Mouse (Mus musculus) forebrain, embryonic 12.5 days (tissue): Measurements from ENCODE around the gene Sh3rf3. TPM values are rescaled to one million over a fixed set of nuclear protein-coding genes. Genes with fewer than 3 reads are reported as not detected.

ENCODE experiments used
- ATAC-seq: fragments of 200-750 bp; cut with Nextera tagmentation; 2 replicates; pipeline ENCODE4 v1.8.0; 2017; ENCODE audit warnings: moderate TSS enrichment; ENCODE audit not compliant: low FRiP score
- H3K27ac ChIP-seq: fragments of 300-500 bp; sonication (generic); 2 replicates; pipeline ENCODE4 v1.5.1; 2016; ENCODE audit warnings: mild to moderate bottlenecking
- H3K27me3 ChIP-seq: fragments of 300-500 bp; sonication (generic); 2 replicates; pipeline ENCODE4 v1.6.1; 2016; ENCODE audit warnings: mild to moderate bottlenecking
- H3K36me3 ChIP-seq: fragments of 300-500 bp; sonication (generic); replicated peaks from 2 replicates; pipeline ENCODE4 v1.6.1; 2016; ENCODE audit warnings: mild to moderate bottlenecking
- H3K4me1 ChIP-seq: fragments of 300-500 bp; sonication (generic); 2 replicates; pipeline ENCODE4 v1.6.1; 2016
- H3K4me2 ChIP-seq: fragments of 300-500 bp; sonication (generic); 2 replicates; pipeline ENCODE4 v1.6.1; 2016; ENCODE audit warnings: mild to moderate bottlenecking, moderate library complexity
- H3K4me3 ChIP-seq: fragments of 300-500 bp; sonication (generic); replicated peaks from 2 replicates; pipeline ENCODE4 v1.5.1; 2016; ENCODE audit warnings: mild to moderate bottlenecking
- H3K9ac ChIP-seq: fragments of 300-500 bp; sonication (generic); 2 replicates; pipeline ENCODE4 v1.6.1; 2016; ENCODE audit warnings: mild to moderate bottlenecking
- H3K9me3 ChIP-seq: fragments of 300-500 bp; sonication (generic); 2 replicates; pipeline ENCODE4 v1.6.1; 2016
- WGBS: fragments of 180-500 bp; shearing (Covaris S2); methylation state at CpG from one replicate; pipeline ENCODE4 v1.1.7; 2016; 5-methylcytosine and 5-hydroxymethylcytosine counted together
- polyA plus RNA-seq: library from polyadenylated mRNA; unstranded; fragments of >200 nt; fragmentation: Nextera tagmentation; extraction: Ambion mirVana; gene quantifications from 2 replicates; pipeline ENCODE4 v1.2.1, GENCODE M21; 2016

Gene Sh3rf3
- polyA plus RNA-seq, 1 experiment from 2014 or later = 3.1 TPM

GRCm38 (mm10) chr10:58824016-58824568 is 10.9 kb downstream of the Sh3rf3 start:
- no peak for ATAC-seq
- Histone ChIP-seq H3K4me1 (no peaks in the 10 kb centered on the region), H3K36me3 (no peaks in the 10 kb centered on the region), H3K4me3 (no peak overlapping the region), H3K27ac (no peak overlapping the region), H3K9me3 (no peaks in the 10 kb centered on the region), H3K9ac (no peak overlapping the region), H3K4me2 (no peak overlapping the region), H3K27me3 (no peaks in the 10 kb centered on the region)
- WGBS = 27% methylated on average over 7 of the region's 7 CpGs

- no peak overlapping the region for H3K27ac ChIP-seq
- no peaks in the 10 kb centered on the region for H3K27me3 ChIP-seq
- no peak overlapping the region for H3K4me3 ChIP-seq
- H3K4me2 ChIP-seq = no peak overlapping the region
- H3K4me1 ChIP-seq = no peaks in the 10 kb centered on the region
- H3K36me3 ChIP-seq = no peaks in the 10 kb centered on the region
- H3K9ac ChIP-seq = no peak overlapping the region
- ATAC-seq = no peak
- 77% methylated on average over 11 of the region's 11 CpGs for WGBS
- no peaks in the 10 kb centered on the region for H3K9me3 ChIP-seq
Observed at GRCm38 (mm10) chr10:58829251-58830111, 16.3 kb downstream of the Sh3rf3 start.

GRCm38 (mm10) chr10:58833146-58833545 is 20.0 kb downstream of the Sh3rf3 start:
- H3K4me3 ChIP-seq = no peak overlapping the region
- no peaks in the 10 kb centered on the region for H3K27me3 ChIP-seq
- H3K27ac ChIP-seq = no peak overlapping the region
- H3K9ac ChIP-seq = no peak overlapping the region
- H3K36me3 ChIP-seq = no peaks in the 10 kb centered on the region
- H3K4me2 ChIP-seq = no peak overlapping the region
- 87% methylated on average over 3 of the region's 3 CpGs for WGBS
- no peaks in the 10 kb centered on the region for H3K4me1 ChIP-seq
- H3K9me3 ChIP-seq = no peaks in the 10 kb centered on the region
- ATAC-seq = no peak

GRCm38 (mm10) chr10:58833741-58834178 is 20.6 kb downstream of the Sh3rf3 start:
- 75% methylated on average over 13 of the region's 13 CpGs for WGBS
- H3K4me1 ChIP-seq = no peaks in the 10 kb centered on the region

GRCm38 (mm10) chr10:58836391-58836790 is 23.2 kb downstream of the Sh3rf3 start:
- H3K36me3 ChIP-seq = no peaks in the 10 kb centered on the region
- H3K4me2 ChIP-seq = no peak overlapping the region
- no peaks in the 10 kb centered on the region for H3K9me3 ChIP-seq
- H3K9ac ChIP-seq = no peak overlapping the region
- H3K27me3 ChIP-seq = no peaks in the 10 kb centered on the region
- no peak overlapping the region for H3K4me3 ChIP-seq
- 77% methylated on average over 3 of the region's 3 CpGs for WGBS
- H3K27ac ChIP-seq = no peak overlapping the region
- ATAC-seq = no peak
- H3K4me1 ChIP-seq = no peaks in the 10 kb centered on the region

More at GRCm38 (mm10) chr10:58833741-58834178, 20.6 kb downstream of the Sh3rf3 start:
- no peaks in the 10 kb centered on the region for H3K27me3 ChIP-seq
- ATAC-seq = no peak
- H3K9ac ChIP-seq = no peak overlapping the region
- H3K36me3 ChIP-seq = no peaks in the 10 kb centered on the region
- H3K4me3 ChIP-seq = no peak overlapping the region
- H3K4me2 ChIP-seq = no peak overlapping the region
- H3K9me3 ChIP-seq = no peaks in the 10 kb centered on the region
- H3K27ac ChIP-seq = no peak overlapping the region

- no peak overlapping the region for H3K9ac ChIP-seq
- H3K9me3 ChIP-seq = no peaks in the 10 kb centered on the region
- no peak overlapping the region for H3K4me2 ChIP-seq
- no peaks in the 10 kb centered on the region for H3K36me3 ChIP-seq
- WGBS = 89% methylated on average over 5 of the region's 5 CpGs
- H3K27ac ChIP-seq = no peak overlapping the region
- no peaks in the 10 kb centered on the region for H3K4me1 ChIP-seq
- H3K27me3 ChIP-seq = no peaks in the 10 kb centered on the region
- no peak for ATAC-seq
- no peak overlapping the region for H3K4me3 ChIP-seq
Observed at GRCm38 (mm10) chr10:58837504-58837903, 24.3 kb downstream of the Sh3rf3 start.

GRCm38 (mm10) chr10:58841945-58842344 is 28.8 kb downstream of the Sh3rf3 start:
- Histone ChIP-seq H3K4me1 (no peaks in the 10 kb centered on the region), H3K4me3 (no peak overlapping the region), H3K4me2 (no peak overlapping the region), H3K27me3 (no peaks in the 10 kb centered on the region), H3K27ac (no peak overlapping the region), H3K9me3 (no peaks in the 10 kb centered on the region), H3K9ac (no peak overlapping the region), H3K36me3 (no peaks in the 10 kb centered on the region)
- ATAC-seq = no peak
- 92% methylated on average over 3 of the region's 3 CpGs for WGBS

GRCm38 (mm10) chr10:58843100-58843499 is 29.9 kb downstream of the Sh3rf3 start:
- ATAC-seq = no peak
- no peak overlapping the region for H3K4me3 ChIP-seq
- H3K4me2 ChIP-seq = no peak overlapping the region
- no peak overlapping the region for H3K27ac ChIP-seq
- H3K9ac ChIP-seq = no peak overlapping the region
- peaks cover 2% of the 10 kb centered on the region; the same call in 1 of the 2 replicates for H3K4me1 ChIP-seq
- no peaks in the 10 kb centered on the region for H3K9me3 ChIP-seq
- H3K36me3 ChIP-seq = no peaks in the 10 kb centered on the region
- H3K27me3 ChIP-seq = no peaks in the 10 kb centered on the region
- WGBS = 87% methylated on average over 8 of the region's 8 CpGs

GRCm38 (mm10) chr10:58848127-58848526 is 35.0 kb downstream of the Sh3rf3 start:
- no peak for ATAC-seq
- Histone ChIP-seq H3K9me3 (no peaks in the 10 kb centered on the region), H3K9ac (no peak overlapping the region), H3K36me3 (no peaks in the 10 kb centered on the region), H3K27me3 (no peaks in the 10 kb centered on the region), H3K4me1 (peaks cover 3% of the 10 kb centered on the region; the same call in 1 of the 2 replicates), H3K4me3 (no peak overlapping the region), H3K4me2 (no peak overlapping the region), H3K27ac (no peak overlapping the region)
- WGBS = 72% methylated on average over 5 of the region's 5 CpGs

- ATAC-seq = no peak
- no peak overlapping the region for H3K4me3 ChIP-seq
- 93% methylated on average over 6 of the region's 6 CpGs for WGBS
Observed at GRCm38 (mm10) chr10:58848536-58848935, 35.4 kb downstream of the Sh3rf3 start.

GRCm38 (mm10) chr10:58854548-58855198 is 41.5 kb downstream of the Sh3rf3 start:
- H3K27ac ChIP-seq = no peak overlapping the region
- H3K27me3 ChIP-seq = no peaks in the 10 kb centered on the region
- ATAC-seq = peak; percentile 37; the same call in 1 of the 2 replicates
- H3K9ac ChIP-seq = no peak overlapping the region
- H3K4me2 ChIP-seq = peak overlapping the region; percentile 25
- H3K36me3 ChIP-seq = no peaks in the 10 kb centered on the region
- 14% methylated on average over 14 of the region's 14 CpGs for WGBS
- H3K9me3 ChIP-seq = no peaks in the 10 kb centered on the region
- H3K4me3 ChIP-seq = no peak overlapping the region
- peaks cover 26% of the 10 kb centered on the region for H3K4me1 ChIP-seq

More at GRCm38 (mm10) chr10:58848536-58848935, 35.4 kb downstream of the Sh3rf3 start:
- Histone ChIP-seq H3K9ac (no peak overlapping the region), H3K9me3 (no peaks in the 10 kb centered on the region), H3K4me1 (peaks cover 3% of the 10 kb centered on the region; the same call in 1 of the 2 replicates), H3K27me3 (no peaks in the 10 kb centered on the region), H3K36me3 (no peaks in the 10 kb centered on the region), H3K27ac (no peak overlapping the region), H3K4me2 (no peak overlapping the region)

- no peaks in the 10 kb centered on the region for H3K27me3 ChIP-seq
- 0 out of 2 replicates have a peak, but pooled peaks have one; percentile 14 for ATAC-seq
- H3K9me3 ChIP-seq = no peaks in the 10 kb centered on the region
- peak overlapping the region; percentile 25; the same call in 1 of the 2 replicates for H3K4me2 ChIP-seq
- H3K4me1 ChIP-seq = peaks cover 26% of the 10 kb centered on the region
- no peak overlapping the region for H3K27ac ChIP-seq
- H3K9ac ChIP-seq = no peak overlapping the region
- no peaks in the 10 kb centered on the region for H3K36me3 ChIP-seq
- 49% methylated on average over 5 of the region's 5 CpGs for WGBS
- no peak overlapping the region for H3K4me3 ChIP-seq
Observed at GRCm38 (mm10) chr10:58855199-58855751, 42.1 kb downstream of the Sh3rf3 start.
